Mouse (Mus musculus): ENCODE measurements around the gene Midn. TPM values are rescaled to one million over a fixed set of nuclear protein-coding genes. Genes with fewer than 3 reads are reported as not detected.

The Midn gene
- polyA plus RNA-seq (2015; fragmentation: Nextera tagmentation; extraction: Ambion mirVana), result 10.3 and 13.0 TPM in 2 replicates

DNA sequence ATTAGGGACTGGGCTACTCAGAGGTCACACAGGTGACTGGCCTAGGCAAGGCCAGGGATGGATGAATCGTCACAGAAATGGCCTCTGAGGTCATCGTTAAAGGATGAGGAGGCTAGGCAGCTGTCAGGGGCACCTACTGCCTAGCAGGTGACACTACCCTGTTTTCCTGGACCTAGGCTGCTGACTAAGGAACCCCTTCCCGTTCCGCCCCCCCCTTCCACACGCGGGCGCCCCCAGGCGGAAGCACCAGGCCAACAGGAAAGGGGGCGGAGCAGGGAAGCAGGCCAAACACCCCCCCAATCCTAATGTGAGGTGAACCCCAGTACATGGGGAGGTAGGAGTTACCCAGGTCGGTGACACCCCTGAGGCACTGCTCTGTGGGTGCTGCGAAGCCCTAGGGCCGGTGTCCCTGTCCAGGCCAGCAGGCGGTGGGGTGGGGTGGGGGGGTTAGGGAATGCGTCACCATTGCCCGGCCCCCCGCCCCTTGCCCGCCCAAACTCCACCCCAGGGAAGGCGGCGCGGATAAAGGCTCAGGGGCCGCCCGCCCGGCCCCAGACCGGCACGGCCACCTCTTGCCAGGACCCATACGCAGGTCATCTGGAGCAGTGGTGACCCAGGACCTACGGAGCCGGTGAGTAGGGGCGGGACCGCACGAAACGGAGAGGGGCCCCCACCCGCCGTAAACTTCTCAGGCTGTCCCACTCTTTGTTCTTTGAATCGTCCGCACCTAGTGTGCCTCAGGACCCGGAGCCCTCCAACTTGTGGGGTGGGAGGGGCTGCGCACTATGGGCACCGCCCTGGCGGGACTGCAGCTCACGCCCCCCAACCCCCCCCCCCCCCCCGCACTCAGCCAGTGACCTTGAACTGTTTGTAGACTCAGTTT is at the start of gene Midn:
TSS of gene Midn (plus strand) at position 554 of the 883 bp plus-strand sequence.
- Histone ChIP-seq H3K36me3 (ENCODE audit: control insufficient read depth, insufficient read depth) (peaks cover 38% of the 10 kb centered on the region), H3K4me3 (ENCODE audit: low read length) (peak within 1 kb of the TSS; percentile 92), H3K27me3 (ENCODE audit: control insufficient read depth, insufficient read depth, low read length) (no peaks in the 10 kb centered on the region), H3K4me2 (ENCODE audit: low read depth, low read length) (peak within 1 kb of the TSS; percentile 91), H3K4me1 (ENCODE audit: control insufficient read depth, insufficient read depth, low read length) (peaks cover 54% of the 10 kb centered on the region), H3K9me3 (replicated peaks; ENCODE audit: control insufficient read depth, low read length) (no peaks in the 10 kb centered on the region), H3K9ac (ENCODE audit: low read length) (peak within 1 kb of the TSS; percentile 96), H3K27ac (ENCODE audit: low read length) (peak within 1 kb of the TSS; percentile 100)
- peak; percentile 41 for ATAC-seq (replicated peaks; ENCODE audit: extremely low read depth, insufficient read depth, low FRiP score)
- under 1% methylated on average over 39 of the region's 42 CpGs for whole genome bisulfite sequencing

DNA sequence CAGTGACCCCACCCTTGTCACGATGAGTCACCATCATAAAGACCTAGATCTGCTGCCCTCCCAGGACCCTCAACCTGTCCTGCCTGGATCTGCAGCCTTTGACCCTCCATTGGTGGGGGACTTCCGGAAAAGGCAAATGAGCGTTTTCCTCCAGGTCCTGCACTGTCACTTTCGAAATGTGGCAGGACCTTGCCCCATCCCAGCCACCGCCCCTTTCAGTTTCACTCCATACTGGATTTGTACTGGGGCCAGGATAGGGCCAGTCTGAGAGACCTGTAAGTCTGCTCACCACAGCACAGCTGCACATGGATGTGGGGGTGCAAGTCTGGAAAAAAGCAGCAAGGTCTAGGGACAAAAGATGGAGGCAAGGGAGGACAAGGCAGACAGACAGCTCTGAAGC is 49.4 kb upstream of the Midn start:
- H3K27me3 ChIP-seq (ENCODE audit: control insufficient read depth, insufficient read depth, low read length), result no peaks in the 10 kb centered on the region
- ATAC-seq (replicated peaks; ENCODE audit: extremely low read depth, insufficient read depth, low FRiP score), result no peak
- no peak overlapping the region for H3K27ac ChIP-seq (ENCODE audit: low read length)
- H3K9me3 ChIP-seq (replicated peaks; ENCODE audit: control insufficient read depth, low read length), result no peaks in the 10 kb centered on the region
- WGBS, result 78% methylated on average over 5 of the region's 5 CpGs
- no peaks in the 10 kb centered on the region for H3K36me3 ChIP-seq (ENCODE audit: control insufficient read depth, insufficient read depth)
- H3K4me2 ChIP-seq (ENCODE audit: low read depth, low read length), result no peak overlapping the region
- no peak overlapping the region for H3K4me3 ChIP-seq (ENCODE audit: low read length)
- H3K9ac ChIP-seq (ENCODE audit: low read length), result no peak overlapping the region
- H3K4me1 ChIP-seq (ENCODE audit: control insufficient read depth, insufficient read depth, low read length), result peaks cover 49% of the 10 kb centered on the region

DNA sequence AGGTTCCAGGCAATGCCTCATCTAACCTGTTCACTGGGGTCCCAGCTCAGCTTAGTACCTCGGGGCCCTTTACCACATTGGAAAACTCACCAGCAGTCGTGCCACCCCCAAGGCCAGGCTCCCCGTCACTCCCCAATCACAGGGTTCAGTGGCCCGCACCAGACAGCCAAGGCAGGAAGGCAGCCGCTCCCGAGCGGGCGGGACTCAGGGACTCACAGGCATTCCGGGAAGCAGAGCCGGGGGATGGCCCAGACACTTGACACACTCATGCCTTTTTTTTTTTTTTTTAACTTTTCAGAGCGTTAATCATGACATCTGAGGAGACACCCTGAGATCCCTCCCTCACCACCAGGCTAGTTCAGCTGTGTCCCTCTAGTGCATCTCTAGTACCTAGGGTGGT is 47.1 kb upstream of the Midn start:
- 0 out of 2 replicates have a peak overlapping the region, but pooled peaks have one; percentile 28 for H3K9ac ChIP-seq (ENCODE audit: low read length)
- H3K4me3 ChIP-seq (ENCODE audit: low read length), result peak overlapping the region; percentile 93; the same call in 1 of the 2 replicates
- H3K4me2 ChIP-seq (ENCODE audit: low read depth, low read length), result peak overlapping the region; percentile 90
- 48% methylated on average over 11 of the region's 11 CpGs for WGBS
- ATAC-seq (replicated peaks; ENCODE audit: extremely low read depth, insufficient read depth, low FRiP score), result no peak
- no peaks in the 10 kb centered on the region for H3K27me3 ChIP-seq (ENCODE audit: control insufficient read depth, insufficient read depth, low read length)
- H3K27ac ChIP-seq (ENCODE audit: low read length), result 0 out of 2 replicates have a peak overlapping the region, but pooled peaks have one; percentile 2
- no peaks in the 10 kb centered on the region for H3K36me3 ChIP-seq (ENCODE audit: control insufficient read depth, insufficient read depth)
- no peaks in the 10 kb centered on the region for H3K9me3 ChIP-seq (replicated peaks; ENCODE audit: control insufficient read depth, low read length)
- peaks cover 34% of the 10 kb centered on the region for H3K4me1 ChIP-seq (ENCODE audit: control insufficient read depth, insufficient read depth, low read length)

DNA sequence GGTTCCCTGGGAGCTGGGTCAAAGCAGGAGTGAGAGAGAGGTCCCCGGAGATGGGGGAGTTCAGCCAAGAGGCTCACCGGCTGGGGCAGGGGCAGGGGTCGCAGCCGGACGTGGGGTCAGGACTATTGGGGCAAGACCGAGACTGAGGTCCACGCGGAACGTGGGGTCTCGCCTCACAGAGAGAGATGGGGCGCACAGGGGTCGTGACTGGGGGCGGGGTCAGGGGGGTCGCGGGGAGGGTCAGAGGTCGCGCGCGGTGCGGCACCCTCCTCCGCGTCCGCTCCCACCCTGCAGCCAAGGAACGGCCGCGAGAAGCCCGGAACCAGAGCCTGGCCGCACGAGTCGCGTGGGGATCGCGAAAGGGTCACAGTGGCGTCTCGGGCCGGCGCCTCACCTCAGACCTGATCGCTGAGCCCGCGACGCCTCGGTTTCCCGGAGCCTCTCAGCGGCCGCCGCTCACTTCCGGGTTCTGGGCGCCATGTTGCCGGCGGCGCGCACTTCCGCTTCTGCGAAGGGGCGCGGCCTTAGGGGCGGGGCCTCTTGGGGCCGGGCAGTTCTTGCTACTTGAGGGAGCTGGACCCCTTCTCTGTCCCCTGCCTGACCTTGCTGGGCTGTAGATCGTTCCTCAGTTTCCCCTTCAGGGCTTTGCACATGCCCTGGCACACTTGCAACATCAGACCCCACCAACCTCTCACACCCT is 45.7 kb upstream of the Midn start:
- H3K27ac ChIP-seq (ENCODE audit: low read length), result peak overlapping the region; percentile 69
- no peaks in the 10 kb centered on the region for H3K36me3 ChIP-seq (ENCODE audit: control insufficient read depth, insufficient read depth)
- peak overlapping the region; percentile 93 for H3K4me3 ChIP-seq (ENCODE audit: low read length)
- H3K9me3 ChIP-seq (replicated peaks; ENCODE audit: control insufficient read depth, low read length), result no peaks in the 10 kb centered on the region
- peaks cover 21% of the 10 kb centered on the region for H3K4me1 ChIP-seq (ENCODE audit: control insufficient read depth, insufficient read depth, low read length)
- under 1% methylated on average over 59 of the region's 59 CpGs for WGBS
- H3K27me3 ChIP-seq (ENCODE audit: control insufficient read depth, insufficient read depth, low read length), result no peaks in the 10 kb centered on the region
- ATAC-seq (replicated peaks; ENCODE audit: extremely low read depth, insufficient read depth, low FRiP score), result peak; percentile 89
- peak overlapping the region; percentile 94 for H3K9ac ChIP-seq (ENCODE audit: low read length)
- peak overlapping the region; percentile 90 for H3K4me2 ChIP-seq (ENCODE audit: low read depth, low read length)

DNA sequence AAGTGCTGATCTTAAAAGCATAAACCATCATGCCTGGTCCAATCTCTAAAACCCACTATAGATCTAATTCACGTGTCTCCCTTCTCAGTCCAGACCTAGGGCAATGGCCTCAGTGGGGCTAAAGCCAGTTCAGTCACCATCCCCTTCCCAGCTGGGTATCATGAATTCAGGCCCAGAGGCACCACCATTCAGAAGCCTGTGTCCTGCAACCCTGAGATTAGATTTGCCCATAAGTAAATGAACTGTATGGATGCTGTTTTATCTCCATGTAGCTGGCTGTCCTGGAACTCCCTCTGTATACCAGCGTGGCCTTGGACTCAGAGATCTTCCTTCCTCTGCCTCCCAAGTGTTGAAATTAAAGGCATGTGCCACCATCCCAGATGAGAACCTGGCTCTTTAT is 45.0 kb upstream of the Midn start:
- Histone ChIP-seq H3K27ac (ENCODE audit: low read length) (peak overlapping the region; percentile 67), H3K4me3 (ENCODE audit: low read length) (no peak overlapping the region; the same call in 1 of the 2 replicates), H3K4me2 (ENCODE audit: low read depth, low read length) (peak overlapping the region; percentile 47; the same call in 1 of the 2 replicates), H3K9me3 (replicated peaks; ENCODE audit: control insufficient read depth, low read length) (no peaks in the 10 kb centered on the region), H3K9ac (ENCODE audit: low read length) (peak overlapping the region; percentile 94), H3K36me3 (ENCODE audit: control insufficient read depth, insufficient read depth) (no peaks in the 10 kb centered on the region), H3K27me3 (ENCODE audit: control insufficient read depth, insufficient read depth, low read length) (no peaks in the 10 kb centered on the region), H3K4me1 (ENCODE audit: control insufficient read depth, insufficient read depth, low read length) (peaks cover 16% of the 10 kb centered on the region)
- ATAC-seq (replicated peaks; ENCODE audit: extremely low read depth, insufficient read depth, low FRiP score), result no peak
- WGBS, result 85% methylated on average over 2 of the region's 2 CpGs

DNA sequence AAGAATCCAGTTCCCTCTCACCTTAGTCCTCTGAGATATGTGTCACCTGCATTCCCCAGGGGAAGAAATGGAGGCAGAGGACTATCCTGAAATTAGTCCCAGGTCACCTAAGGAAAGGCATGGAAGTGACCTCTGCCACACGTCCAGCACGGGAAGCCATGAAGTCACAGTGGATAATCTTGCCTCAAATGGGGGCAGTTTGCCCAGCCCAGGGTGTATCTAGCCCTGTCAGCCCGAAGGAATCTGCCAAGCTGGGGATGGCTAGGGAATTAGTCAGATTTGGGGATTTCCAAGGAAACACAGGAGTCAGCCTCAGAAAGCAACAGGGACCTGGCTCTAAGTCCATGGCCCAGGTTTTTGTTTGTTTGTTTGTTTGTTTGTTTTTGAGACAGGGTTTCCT is 43.9 kb upstream of the Midn start:
- Histone ChIP-seq H3K4me1 (ENCODE audit: control insufficient read depth, insufficient read depth, low read length) (peaks cover 16% of the 10 kb centered on the region), H3K36me3 (ENCODE audit: control insufficient read depth, insufficient read depth) (no peaks in the 10 kb centered on the region), H3K9me3 (replicated peaks; ENCODE audit: control insufficient read depth, low read length) (no peaks in the 10 kb centered on the region), H3K27ac (ENCODE audit: low read length) (no peak overlapping the region), H3K4me2 (ENCODE audit: low read depth, low read length) (no peak overlapping the region), H3K9ac (ENCODE audit: low read length) (no peak overlapping the region), H3K4me3 (ENCODE audit: low read length) (no peak overlapping the region), H3K27me3 (ENCODE audit: control insufficient read depth, insufficient read depth, low read length) (no peaks in the 10 kb centered on the region)
- no peak for ATAC-seq (replicated peaks; ENCODE audit: extremely low read depth, insufficient read depth, low FRiP score)
- 80% methylated on average over 3 of the region's 3 CpGs for WGBS

DNA sequence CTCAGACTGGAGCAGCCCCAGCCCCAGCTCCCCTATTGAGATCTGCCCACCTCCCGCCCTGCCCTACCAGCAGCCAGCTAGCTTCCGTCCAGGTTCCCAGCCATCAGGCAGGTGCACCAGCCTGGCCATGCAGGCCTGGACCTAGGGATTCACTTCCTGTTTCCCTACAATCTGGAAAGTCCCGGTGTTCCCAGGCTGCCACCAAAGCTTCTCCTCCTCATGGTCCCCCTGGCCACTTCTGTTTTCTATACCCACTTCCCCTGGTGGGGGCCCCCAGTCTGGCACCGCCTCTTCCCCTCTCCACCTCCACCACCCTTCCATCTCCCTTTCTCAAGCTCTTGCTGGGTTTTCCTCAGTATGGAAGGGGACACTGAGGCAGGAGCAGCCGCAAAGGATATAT is 42.6 kb upstream of the Midn start, which contains the start of gene Sbno2:
TSS of gene Sbno2 (minus strand) at position 112 of the 400 bp plus-strand sequence.
- peaks cover 16% of the 10 kb centered on the region for H3K4me1 ChIP-seq (ENCODE audit: control insufficient read depth, insufficient read depth, low read length)
- no peak within 1 kb of the TSS for H3K4me2 ChIP-seq (ENCODE audit: low read depth, low read length)
- WGBS, result 68% methylated on average over 5 of the region's 5 CpGs
- H3K9ac ChIP-seq (ENCODE audit: low read length), result no peak within 1 kb of the TSS
- H3K36me3 ChIP-seq (ENCODE audit: control insufficient read depth, insufficient read depth), result no peaks in the 10 kb centered on the region
- H3K27me3 ChIP-seq (ENCODE audit: control insufficient read depth, insufficient read depth, low read length), result no peaks in the 10 kb centered on the region
- no peak for ATAC-seq (replicated peaks; ENCODE audit: extremely low read depth, insufficient read depth, low FRiP score)
- no peaks in the 10 kb centered on the region for H3K9me3 ChIP-seq (replicated peaks; ENCODE audit: control insufficient read depth, low read length)
- H3K4me3 ChIP-seq (ENCODE audit: low read length), result no peak within 1 kb of the TSS
- no peak within 1 kb of the TSS for H3K27ac ChIP-seq (ENCODE audit: low read length)

DNA sequence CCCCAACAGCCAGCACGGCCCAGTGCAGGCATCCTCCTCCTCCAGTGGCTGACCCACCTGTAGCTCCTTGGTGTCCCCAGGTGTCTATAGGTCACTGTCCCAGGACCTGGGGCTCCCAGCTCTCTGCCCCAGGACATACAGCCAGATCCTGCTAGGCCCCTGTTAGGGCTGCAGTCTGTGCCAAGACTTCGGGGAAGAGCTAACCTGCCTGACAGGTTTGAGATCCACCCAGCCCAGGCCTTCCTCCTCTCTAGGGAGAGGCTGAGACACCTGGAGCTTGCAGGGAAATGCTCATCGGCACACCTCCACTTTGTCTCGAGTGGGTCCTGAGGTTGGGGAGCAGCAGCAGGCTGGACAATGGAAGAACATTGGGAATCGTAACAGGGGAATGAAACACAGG is 42.1 kb upstream of the Midn start:
- Histone ChIP-seq H3K36me3 (ENCODE audit: control insufficient read depth, insufficient read depth) (no peaks in the 10 kb centered on the region), H3K4me1 (ENCODE audit: control insufficient read depth, insufficient read depth, low read length) (peaks cover 14% of the 10 kb centered on the region), H3K27me3 (ENCODE audit: control insufficient read depth, insufficient read depth, low read length) (no peaks in the 10 kb centered on the region), H3K4me2 (ENCODE audit: low read depth, low read length) (no peak overlapping the region), H3K27ac (ENCODE audit: low read length) (no peak overlapping the region), H3K4me3 (ENCODE audit: low read length) (no peak overlapping the region), H3K9ac (ENCODE audit: low read length) (no peak overlapping the region), H3K9me3 (replicated peaks; ENCODE audit: control insufficient read depth, low read length) (no peaks in the 10 kb centered on the region)
- WGBS, result 68% methylated on average over 5 of the region's 5 CpGs
- no peak for ATAC-seq (replicated peaks; ENCODE audit: extremely low read depth, insufficient read depth, low FRiP score)

DNA sequence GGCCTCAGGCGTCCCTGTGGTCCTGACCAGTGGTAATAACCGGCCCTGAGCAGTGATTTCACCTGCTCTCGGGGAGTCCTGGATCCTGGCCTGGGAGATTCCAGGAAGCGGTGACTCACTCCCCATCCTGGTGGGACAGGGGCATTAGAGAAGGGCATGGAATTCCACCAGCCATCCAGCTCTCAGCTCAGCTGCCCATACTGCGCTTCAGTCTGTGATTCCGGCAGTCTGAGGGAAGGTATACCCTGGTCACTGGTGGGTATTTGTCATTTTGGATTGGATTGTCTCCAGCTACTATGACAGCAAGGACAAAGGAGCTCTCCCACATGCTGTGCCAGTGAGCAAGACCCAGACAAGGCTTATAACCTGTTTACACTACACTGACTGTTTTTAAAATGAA is 40.4 kb upstream of the Midn start:
- H3K9me3 ChIP-seq (replicated peaks; ENCODE audit: control insufficient read depth, low read length), result no peaks in the 10 kb centered on the region
- WGBS, result 61% methylated on average over 6 of the region's 6 CpGs
- no peak overlapping the region for H3K27ac ChIP-seq (ENCODE audit: low read length)
- H3K4me3 ChIP-seq (ENCODE audit: low read length), result no peak overlapping the region
- H3K36me3 ChIP-seq (ENCODE audit: control insufficient read depth, insufficient read depth), result no peaks in the 10 kb centered on the region
- no peak overlapping the region for H3K4me2 ChIP-seq (ENCODE audit: low read depth, low read length)
- no peak for ATAC-seq (replicated peaks; ENCODE audit: extremely low read depth, insufficient read depth, low FRiP score)
- peaks cover 3% of the 10 kb centered on the region for H3K4me1 ChIP-seq (ENCODE audit: control insufficient read depth, insufficient read depth, low read length)
- no peak overlapping the region for H3K9ac ChIP-seq (ENCODE audit: low read length)
- H3K27me3 ChIP-seq (ENCODE audit: control insufficient read depth, insufficient read depth, low read length), result no peaks in the 10 kb centered on the region
